Mouse (Mus musculus) midbrain, postnatal 0 days (tissue): ENCODE measurements around the gene Stat6. TPM values are rescaled to one million over a fixed set of nuclear protein-coding genes. Genes with fewer than 3 reads are reported as not detected.

ENCODE experiments used
- ATAC-seq: fragments of 200-750 bp; cut with Nextera tagmentation; 2 replicates; pipeline ENCODE4 v1.8.0; 2017; ENCODE audit warnings: moderate number of reproducible peaks, mild to moderate bottlenecking, moderate TSS enrichment, moderate library complexity; ENCODE audit not compliant: low FRiP score
- DNase-seq: peaks from one replicate; pipeline ENCODE4 v3.0.0-alpha.2; 2015; ENCODE audit warnings: low spot score
- H3K27ac ChIP-seq: fragments of 300-500 bp; sonication (generic); 2 replicates; pipeline ENCODE4 v1.5.1; 2014; ENCODE audit warnings: low read depth, mild to moderate bottlenecking, low read length, mixed read lengths
- H3K27me3 ChIP-seq: fragments of 300-500 bp; sonication (generic); 2 replicates; pipeline ENCODE4 v1.6.1; 2014; ENCODE audit warnings: low read length, control low read depth, mixed read lengths; ENCODE audit not compliant: insufficient read depth
- H3K36me3 ChIP-seq: fragments of 300-500 bp; sonication (generic); 2 replicates; pipeline ENCODE4 v1.6.1; 2014; ENCODE audit warnings: low read length, control low read depth, mixed read lengths; ENCODE audit not compliant: insufficient read depth
- H3K4me1 ChIP-seq: fragments of 300-500 bp; sonication (generic); 2 replicates; pipeline ENCODE4 v1.6.1; 2014; ENCODE audit warnings: mild to moderate bottlenecking, control low read depth, antibody characterized with exemption, low read length, mixed read lengths; ENCODE audit not compliant: insufficient read depth
- H3K4me2 ChIP-seq: fragments of 300-500 bp; sonication (generic); 2 replicates; pipeline ENCODE4 v1.6.1; 2014; ENCODE audit warnings: low read depth, mild to moderate bottlenecking, low read length, mixed read lengths; ENCODE audit not compliant: poor library complexity, severe bottlenecking
- H3K4me3 ChIP-seq: fragments of 300-500 bp; sonication (generic); 2 replicates; pipeline ENCODE4 v1.5.1; 2014; ENCODE audit warnings: low read depth, mild to moderate bottlenecking, low read length, moderate library complexity
- H3K9ac ChIP-seq: fragments of 300-500 bp; sonication (generic); replicated peaks from 2 replicates; pipeline ENCODE4 v1.6.1; 2014; ENCODE audit warnings: mild to moderate bottlenecking, low read length, moderate library complexity, mixed read lengths; ENCODE audit not compliant: poor library complexity, severe bottlenecking
- H3K9me3 ChIP-seq: fragments of 300-500 bp; sonication (generic); 2 replicates; pipeline ENCODE4 v1.6.1; 2016; ENCODE audit warnings: low read length, control low read depth
- CTCF ChIP-seq: IDR thresholded peaks from 2 replicates; pipeline ENCODE4 v1.5.1; 2016; ENCODE audit warnings: antibody characterized with exemption, mild to moderate bottlenecking
- WGBS: fragments of 180-500 bp; shearing (Covaris S2); extraction: QIAGEN DNeasy Blood & Tissue Kit; methylation state at CpG from one replicate; pipeline ENCODE4 v1.1.7; 2014; 5-methylcytosine and 5-hydroxymethylcytosine counted together
- polyA plus RNA-seq: library from polyadenylated mRNA; unstranded; fragments of >200 nt; fragmentation: Nextera tagmentation; extraction: Ambion mirVana; gene quantifications from 2 replicates; pipeline ENCODE4 v1.2.1, GENCODE M21; 2015
- total RNA-seq: library from RNA; depleted of rRNA; stranded (reverse); fragments of >200 nt; gene quantifications from 2 replicates; pipeline ENCODE4 v1.2.3, GENCODE M21; 2014

Gene Stat6
- total and polyA plus RNA-seq, 2 experiments from 2014 or later = 3.9 to 10.2 TPM

DNA sequence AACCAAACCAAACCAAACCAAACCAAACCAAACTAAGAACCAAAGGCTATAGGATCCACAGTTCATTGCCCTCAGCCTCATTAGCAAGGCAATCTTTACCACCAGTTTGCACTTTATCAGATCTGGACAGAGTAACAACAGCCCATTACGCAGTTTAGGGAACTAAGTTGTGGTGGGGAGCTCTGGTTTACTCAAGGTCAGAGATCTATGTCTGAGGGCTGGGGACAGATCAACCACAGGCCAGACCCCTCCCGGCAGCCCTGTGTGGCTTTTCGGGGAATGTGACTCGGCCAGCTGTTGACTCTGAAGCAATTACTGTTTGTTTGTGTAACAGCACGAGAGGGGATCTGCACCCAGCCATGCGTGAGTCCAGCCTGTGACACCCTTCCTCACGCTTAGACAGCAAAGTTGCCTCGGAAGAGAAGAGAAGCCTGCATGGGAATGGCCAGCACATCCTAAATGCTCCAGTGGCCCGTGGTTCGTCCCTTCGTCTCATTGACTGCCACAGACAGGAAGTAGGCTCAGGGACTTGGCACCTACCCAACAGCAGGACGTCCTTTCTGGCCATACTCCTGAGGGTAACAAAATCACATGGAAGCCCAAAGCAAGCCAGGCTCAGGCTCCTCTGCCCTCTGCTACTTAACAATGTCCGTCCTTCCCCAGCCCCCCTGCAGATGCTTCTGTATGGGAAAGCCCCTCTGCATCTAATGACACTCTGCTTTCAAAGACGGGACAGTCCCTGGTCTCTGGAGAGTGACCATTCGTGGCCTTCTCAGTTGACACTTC lies 38.1 kb upstream of the Stat6 start:
- Histone ChIP-seq H3K9me3 (no peaks in the 10 kb centered on the region), H3K4me2 (no peak overlapping the region), H3K27ac (no peak overlapping the region), H3K36me3 (peaks cover 68% of the 10 kb centered on the region), H3K4me3 (no peak overlapping the region), H3K27me3 (no peaks in the 10 kb centered on the region), H3K4me1 (no peaks in the 10 kb centered on the region), H3K9ac (no peak overlapping the region)
- WGBS = 72% methylated on average over 15 of the region's 15 CpGs
- ATAC-seq (no peak), DNase-seq (peak; percentile 16)
- no peak for TF ChIP-seq CTCF

DNA sequence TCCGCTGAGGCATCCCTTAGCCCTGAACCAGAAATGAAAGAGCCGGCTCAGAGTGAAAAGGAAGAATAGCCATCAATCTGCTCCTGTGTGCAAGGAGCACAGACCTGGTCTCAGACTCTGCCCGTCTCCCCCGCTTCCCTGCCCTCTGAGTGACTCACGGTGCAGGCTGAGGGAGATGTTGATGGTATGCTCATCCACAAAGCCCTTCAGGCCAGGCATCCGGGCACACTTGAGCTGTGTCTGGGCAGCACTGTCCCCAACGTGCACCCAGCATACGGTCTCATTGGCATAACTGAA lies 37.6 kb upstream of the Stat6 start:
- ATAC-seq (no peak), DNase-seq (no peak)
- Histone ChIP-seq H3K4me1 (no peaks in the 10 kb centered on the region), H3K9ac (no peak overlapping the region), H3K4me3 (no peak overlapping the region), H3K27ac (no peak overlapping the region), H3K27me3 (no peaks in the 10 kb centered on the region), H3K4me2 (no peak overlapping the region), H3K36me3 (peaks cover 73% of the 10 kb centered on the region), H3K9me3 (no peaks in the 10 kb centered on the region)
- TF ChIP-seq CTCF = no peak
- WGBS = 91% methylated on average over 8 of the region's 8 CpGs

DNA sequence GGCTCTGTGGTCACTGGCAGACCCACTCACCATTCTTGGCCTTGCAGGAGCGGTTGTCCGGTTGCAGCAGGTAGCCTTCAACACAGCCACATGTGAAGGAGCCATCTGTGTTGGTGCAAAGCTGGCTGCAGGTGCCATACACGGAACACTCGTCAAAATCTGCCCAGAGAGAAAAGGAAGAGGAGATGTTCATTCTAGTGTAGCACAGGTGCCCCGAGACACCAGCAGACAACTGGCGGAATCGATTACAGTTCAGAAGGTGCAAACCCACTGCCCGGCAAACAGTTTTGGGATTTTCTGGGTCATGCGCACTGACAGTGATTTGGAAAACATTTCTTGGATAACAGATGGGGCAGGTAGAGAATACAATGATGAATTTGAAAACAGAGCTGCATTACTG lies 37.0 kb upstream of the Stat6 start:
- DNase-seq (no peak), ATAC-seq (no peak)
- Histone ChIP-seq H3K9ac (no peak overlapping the region), H3K27ac (no peak overlapping the region), H3K4me3 (no peak overlapping the region), H3K4me1 (no peaks in the 10 kb centered on the region), H3K9me3 (no peaks in the 10 kb centered on the region), H3K27me3 (no peaks in the 10 kb centered on the region), H3K36me3 (peaks cover 73% of the 10 kb centered on the region), H3K4me2 (no peak overlapping the region)
- WGBS = 95% methylated on average over 9 of the region's 9 CpGs
- no peak for TF ChIP-seq CTCF

DNA sequence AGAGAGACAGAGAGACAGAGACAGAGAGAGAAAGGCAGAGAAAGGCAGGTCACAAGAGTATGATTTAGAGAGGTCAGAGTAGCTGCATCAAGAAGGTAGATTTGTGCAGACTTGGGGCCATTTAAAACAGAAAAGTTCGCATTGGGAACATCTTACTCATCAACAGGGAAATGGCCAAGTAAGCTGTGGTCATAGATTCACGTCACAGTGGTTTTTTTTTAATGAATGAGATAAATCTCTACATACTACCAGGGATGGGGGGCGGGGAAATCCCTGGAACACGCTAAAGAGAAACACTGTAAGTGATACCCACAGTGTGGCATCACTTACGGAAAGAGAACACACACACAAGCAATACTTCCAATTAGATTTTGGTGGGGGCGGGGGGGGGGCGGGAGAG lies 35.7 kb upstream of the Stat6 start:
- 97% methylated on average over 7 of the region's 7 CpGs for WGBS

DNA sequence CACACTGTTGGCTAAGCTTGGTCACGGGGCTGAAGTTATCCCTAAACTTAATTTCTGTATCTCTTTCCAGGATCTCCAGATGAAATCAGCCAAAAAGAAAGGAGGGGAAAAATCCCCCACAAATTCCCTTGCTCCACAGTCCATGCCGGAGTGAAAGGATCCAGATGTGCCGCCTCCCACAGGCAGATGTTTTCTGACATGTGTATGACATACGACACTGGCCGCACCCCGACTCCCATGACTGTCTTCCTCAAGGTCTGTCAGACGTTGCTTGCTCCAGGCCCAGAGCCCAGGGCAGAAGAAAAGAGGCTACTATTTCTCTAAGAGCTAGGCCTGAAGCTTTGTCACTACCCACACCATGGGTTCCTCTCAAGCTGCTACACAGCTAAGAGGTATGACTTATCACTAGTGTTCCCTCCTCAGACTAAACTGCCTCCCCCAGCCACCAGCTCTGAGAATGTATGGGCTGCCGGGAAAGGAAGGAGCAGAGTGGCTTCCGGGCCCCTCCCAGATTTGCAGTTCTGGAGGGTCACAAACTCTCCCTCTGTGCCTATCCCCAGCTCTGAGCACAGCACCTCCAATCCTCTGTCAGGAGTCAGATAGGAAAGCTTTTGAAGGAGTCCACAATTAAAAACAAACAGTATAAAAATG lies 33.2 kb upstream of the Stat6 start:
- DNase-seq (no peak), ATAC-seq (no peak)
- no peaks in the 10 kb centered on the region for H3K9me3 ChIP-seq
- H3K4me3 ChIP-seq = no peak overlapping the region
- H3K36me3 ChIP-seq = peaks cover 70% of the 10 kb centered on the region
- no peaks in the 10 kb centered on the region for H3K4me1 ChIP-seq
- H3K27me3 ChIP-seq = no peaks in the 10 kb centered on the region
- no peak for TF ChIP-seq CTCF
- no peak overlapping the region for H3K9ac ChIP-seq
- H3K4me2 ChIP-seq = no peak overlapping the region
- no peak overlapping the region for H3K27ac ChIP-seq
- WGBS = 83% methylated on average over 9 of the region's 9 CpGs

More for the DNA sequence above, 35.7 kb upstream of the Stat6 start:
- H3K4me1 ChIP-seq = no peaks in the 10 kb centered on the region
- H3K9me3 ChIP-seq = no peaks in the 10 kb centered on the region
- H3K9ac ChIP-seq = no peak overlapping the region
- no peak for ATAC-seq
- H3K4me3 ChIP-seq = no peak overlapping the region
- no peaks in the 10 kb centered on the region for H3K27me3 ChIP-seq
- TF ChIP-seq CTCF = no peak
- H3K4me2 ChIP-seq = no peak overlapping the region
- no peak overlapping the region for H3K27ac ChIP-seq
- H3K36me3 ChIP-seq = peaks cover 79% of the 10 kb centered on the region
- no peak for DNase-seq

DNA sequence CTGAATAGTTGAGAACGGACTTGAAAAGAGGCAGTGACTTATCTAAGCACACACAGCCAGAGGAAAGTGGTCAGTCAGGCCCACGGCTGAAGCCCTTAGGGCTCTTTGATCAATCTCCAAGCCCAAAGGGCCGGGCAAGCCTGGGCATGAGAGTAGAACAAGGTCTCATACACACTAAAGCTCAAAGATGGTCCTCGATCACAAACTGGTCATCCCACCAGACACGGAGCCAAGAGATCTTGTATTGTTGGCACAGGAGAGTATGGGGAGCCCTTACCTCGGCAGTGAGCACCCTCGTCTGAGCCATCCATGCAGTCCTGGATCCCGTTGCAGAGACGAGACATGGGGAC lies 32.7 kb upstream of the Stat6 start:
- TF ChIP-seq CTCF = no peak
- 90% methylated on average over 9 of the region's 9 CpGs for WGBS
- H3K27ac ChIP-seq = no peak overlapping the region
- H3K36me3 ChIP-seq = peaks cover 65% of the 10 kb centered on the region
- no peak for ATAC-seq
- DNase-seq = no peak
- no peak overlapping the region for H3K4me3 ChIP-seq
- H3K9me3 ChIP-seq = no peaks in the 10 kb centered on the region
- no peak overlapping the region for H3K4me2 ChIP-seq
- no peaks in the 10 kb centered on the region for H3K27me3 ChIP-seq
- H3K4me1 ChIP-seq = no peaks in the 10 kb centered on the region
- no peak overlapping the region for H3K9ac ChIP-seq
